Mouse (Mus musculus) heart, embryonic 15.5 days (tissue): ENCODE data around the gene Dhtkd1. TPM values are rescaled to one million over a fixed set of nuclear protein-coding genes. Genes with fewer than 3 reads are reported as not detected.

Experiments used
- ATAC-seq: fragments of 200-750 bp; cut with Nextera tagmentation; replicated peaks from 2 replicates; pipeline ENCODE4 v1.8.0; 2017; ENCODE audit warnings: low read depth, moderate TSS enrichment; ENCODE audit not compliant: insufficient number of reproducible peaks, insufficient read depth, low FRiP score
- H3K27ac ChIP-seq: fragments of 300-500 bp; sonication (generic); 2 replicates; pipeline ENCODE4 v1.5.1; 2015; ENCODE audit warnings: mild to moderate bottlenecking, inconsistent platforms
- H3K27me3 ChIP-seq: fragments of 300-500 bp; sonication (generic); 2 replicates; pipeline ENCODE4 v1.6.1; 2015; ENCODE audit warnings: inconsistent platforms
- H3K36me3 ChIP-seq: fragments of 300-500 bp; sonication (generic); 2 replicates; pipeline ENCODE4 v1.6.1; 2015; ENCODE audit warnings: mild to moderate bottlenecking, inconsistent platforms
- H3K4me1 ChIP-seq: fragments of 300-500 bp; sonication (generic); replicated peaks from 2 replicates; pipeline ENCODE4 v1.6.1; 2015; ENCODE audit warnings: inconsistent platforms
- H3K4me2 ChIP-seq: fragments of 300-500 bp; sonication (generic); 2 replicates; pipeline ENCODE4 v1.6.1; 2015; ENCODE audit warnings: inconsistent platforms, mild to moderate bottlenecking, moderate library complexity
- H3K4me3 ChIP-seq: fragments of 300-500 bp; sonication (generic); 2 replicates; pipeline ENCODE4 v1.5.1; 2015; ENCODE audit warnings: mild to moderate bottlenecking, inconsistent platforms
- H3K9ac ChIP-seq: fragments of 300-500 bp; sonication (generic); 2 replicates; pipeline ENCODE4 v1.6.1; 2015; ENCODE audit warnings: mild to moderate bottlenecking, inconsistent platforms
- H3K9me3 ChIP-seq: fragments of 300-500 bp; sonication (generic); replicated peaks from 2 replicates; pipeline ENCODE4 v1.6.1; 2016; ENCODE audit warnings: inconsistent platforms
- WGBS: fragments of 180-500 bp; shearing (Covaris S2); methylation state at CpG from one replicate; pipeline ENCODE4 v1.1.7; 2015; ENCODE audit warnings: mixed read lengths; 5-methylcytosine and 5-hydroxymethylcytosine counted together
- polyA plus RNA-seq: library from polyadenylated mRNA; unstranded; fragments of >200 nt; fragmentation: Nextera tagmentation; extraction: Ambion mirVana; gene quantifications from 2 replicates; pipeline ENCODE4 v1.2.1, GENCODE M21; 2015

The Dhtkd1 gene
- polyA plus RNA-seq, 1 experiment from 2014 or later, result 1.5 TPM

DNA sequence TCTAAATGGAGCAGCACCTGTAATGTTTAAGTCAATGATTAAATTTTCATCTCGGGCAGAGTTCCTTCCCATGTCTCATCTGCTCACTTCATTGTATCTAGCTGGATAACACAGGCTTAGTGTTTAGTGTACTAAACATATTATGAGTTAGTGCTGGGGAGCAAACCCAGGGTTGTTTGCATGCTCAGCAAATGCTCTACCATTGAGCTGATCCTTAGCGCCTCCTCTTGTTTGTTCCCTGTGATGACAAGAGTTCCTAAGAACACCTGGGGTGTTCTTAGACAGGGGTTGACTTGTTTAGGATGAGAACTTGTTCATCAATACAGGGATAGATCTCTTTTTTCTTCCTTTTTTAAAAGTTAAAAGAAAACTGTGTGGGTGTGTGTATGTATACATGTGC is 6.4 kb upstream of the Dhtkd1 start:
- WGBS, result 90% methylated on average over 2 of the region's 2 CpGs

DNA sequence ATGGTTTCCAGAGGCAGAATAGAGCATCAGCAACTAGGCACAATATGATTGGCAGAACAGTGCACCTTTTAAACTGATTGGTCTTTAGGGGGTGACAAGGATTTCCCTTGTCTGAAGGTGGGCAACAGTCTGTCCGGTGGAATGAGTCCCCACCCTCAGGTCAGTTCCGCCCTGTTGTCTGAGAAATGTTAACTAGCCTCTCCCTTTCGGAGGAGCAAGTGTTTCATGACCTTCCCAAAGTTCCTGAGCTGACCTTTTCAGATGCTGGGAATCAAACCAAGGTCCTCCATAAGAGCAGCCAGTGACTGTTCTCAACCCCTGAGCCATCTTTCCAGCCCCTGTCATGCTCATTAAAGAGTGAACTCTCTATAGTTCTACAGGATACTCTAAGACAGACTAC is 4.3 kb upstream of the Dhtkd1 start:
- Histone ChIP-seq H3K4me1 (peaks cover 4% of the 10 kb centered on the region; the same call in 1 of the 2 replicates), H3K4me3 (no peak overlapping the region), H3K27me3 (no peaks in the 10 kb centered on the region), H3K4me2 (no peak overlapping the region), H3K9ac (no peak overlapping the region), H3K36me3 (no peaks in the 10 kb centered on the region), H3K27ac (no peak overlapping the region), H3K9me3 (no peaks in the 10 kb centered on the region)
- 83% methylated on average over 3 of the region's 3 CpGs for WGBS
- ATAC-seq, result no peak

More for the DNA sequence above, 6.4 kb upstream of the Dhtkd1 start:
- Histone ChIP-seq H3K9ac (no peak overlapping the region), H3K9me3 (no peaks in the 10 kb centered on the region), H3K4me1 (peaks cover 11% of the 10 kb centered on the region), H3K27me3 (no peaks in the 10 kb centered on the region), H3K36me3 (no peaks in the 10 kb centered on the region), H3K4me3 (no peak overlapping the region), H3K4me2 (no peak overlapping the region), H3K27ac (no peak overlapping the region)
- ATAC-seq, result no peak

DNA sequence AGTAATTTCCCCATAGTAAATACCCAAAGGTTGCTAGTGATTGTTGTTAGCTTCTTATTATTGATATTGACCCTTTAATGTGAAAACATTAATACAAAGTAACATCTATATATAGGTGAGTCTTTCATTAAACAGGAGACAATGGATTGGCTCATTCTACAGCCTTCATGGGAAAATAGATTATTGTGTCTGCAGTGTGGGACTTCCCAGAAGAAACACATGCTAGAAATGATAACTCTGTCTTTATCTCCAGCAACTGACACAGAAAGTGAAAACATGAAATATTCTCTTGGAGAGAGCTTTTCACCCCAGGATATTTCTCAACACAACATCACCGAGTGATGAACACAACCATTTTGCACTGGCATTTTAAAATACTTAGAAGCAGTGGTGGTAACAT is 3.0 kb upstream of the Dhtkd1 start:
- no peak for ATAC-seq
- H3K9me3 ChIP-seq, result no peaks in the 10 kb centered on the region
- H3K36me3 ChIP-seq, result no peaks in the 10 kb centered on the region
- no peak overlapping the region for H3K4me2 ChIP-seq
- no peak overlapping the region for H3K4me3 ChIP-seq
- WGBS, result 65% methylated on average over 1 of the region's 1 CpGs
- H3K27ac ChIP-seq, result no peak overlapping the region
- peaks cover 4% of the 10 kb centered on the region; the same call in 1 of the 2 replicates for H3K4me1 ChIP-seq
- H3K27me3 ChIP-seq, result no peaks in the 10 kb centered on the region
- H3K9ac ChIP-seq, result no peak overlapping the region

DNA sequence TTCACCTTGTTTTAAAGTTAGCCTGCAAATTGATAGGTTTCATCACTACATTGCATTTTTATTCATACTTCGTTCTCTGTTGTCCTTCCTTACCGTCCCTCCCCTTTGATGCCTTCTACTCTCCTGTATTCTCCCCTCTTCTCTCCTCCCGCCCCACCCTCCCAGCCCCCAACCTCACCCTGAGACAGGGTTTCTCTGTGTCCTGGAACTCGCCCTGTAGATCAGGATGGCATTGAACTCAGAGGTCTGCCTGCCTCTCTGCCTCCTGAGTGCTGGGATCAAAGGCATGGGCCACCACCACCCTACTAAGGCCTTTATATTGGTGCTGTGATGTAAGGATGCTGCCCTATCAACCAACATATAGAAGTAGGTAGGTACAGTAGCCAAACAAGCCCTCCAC is 479 bp upstream of the Dhtkd1 start:
- Histone ChIP-seq H3K4me3 (peak overlapping the region; percentile 56), H3K4me1 (no peaks in the 10 kb centered on the region), H3K4me2 (peak overlapping the region; percentile 87), H3K9me3 (no peaks in the 10 kb centered on the region), H3K27ac (no peak overlapping the region), H3K9ac (no peak overlapping the region), H3K27me3 (no peaks in the 10 kb centered on the region), H3K36me3 (no peaks in the 10 kb centered on the region)
- 41% methylated on average over 4 of the region's 4 CpGs for WGBS
- no peak for ATAC-seq

DNA sequence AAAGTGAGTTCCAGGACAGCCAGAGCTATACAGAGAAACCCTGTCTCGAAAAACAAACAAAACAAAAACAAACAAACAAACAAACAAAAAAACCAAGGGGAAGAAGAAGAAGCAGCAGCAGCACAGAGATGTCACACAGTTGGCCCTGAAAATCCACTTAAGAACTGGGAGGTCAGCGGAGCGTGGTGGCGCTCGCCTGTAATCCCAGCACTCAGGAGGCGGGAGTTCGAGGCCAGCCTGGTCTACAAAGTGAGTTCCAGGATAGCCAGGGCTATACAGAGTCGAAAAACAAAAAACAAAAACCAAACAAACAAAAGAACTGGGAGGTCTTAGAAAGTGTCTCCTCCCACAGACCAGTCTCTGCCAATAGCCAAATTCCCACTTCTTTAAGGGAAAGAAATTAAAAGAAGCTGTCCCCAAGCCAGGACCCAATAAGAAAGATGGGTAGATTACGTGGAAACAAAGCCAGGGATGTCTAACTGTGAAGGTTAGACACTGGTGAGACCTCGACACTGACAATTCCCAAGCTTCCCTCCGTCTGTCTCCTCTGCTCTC is 654 bp downstream of the Dhtkd1 start:
- Histone ChIP-seq H3K9ac (peak overlapping the region; percentile 57), H3K4me2 (peak overlapping the region; percentile 87), H3K36me3 (no peaks in the 10 kb centered on the region), H3K4me3 (peak overlapping the region; percentile 56), H3K4me1 (no peaks in the 10 kb centered on the region), H3K27ac (no peak overlapping the region), H3K27me3 (no peaks in the 10 kb centered on the region), H3K9me3 (no peaks in the 10 kb centered on the region)
- WGBS, result 60% methylated on average over 11 of the region's 11 CpGs
- no peak for ATAC-seq

DNA sequence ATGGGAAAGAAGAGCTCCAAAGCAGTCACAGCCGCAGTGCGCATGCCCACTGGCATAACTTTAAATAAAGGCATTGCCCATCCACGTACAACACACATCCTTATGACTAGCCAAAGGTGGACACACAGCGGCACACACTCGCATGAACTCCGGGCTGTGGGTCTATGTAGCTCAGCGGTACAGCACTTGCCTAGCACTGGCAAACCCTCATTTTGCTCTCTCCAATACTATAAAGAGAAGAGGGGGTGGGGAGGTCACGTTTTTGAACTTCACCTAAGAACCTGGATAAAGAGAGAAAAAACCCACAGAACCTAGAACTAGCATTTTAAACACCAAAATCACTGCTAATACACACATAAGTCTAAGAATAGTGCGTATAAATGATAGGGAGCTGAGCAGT is 1.7 kb downstream of the Dhtkd1 start:
- Histone ChIP-seq H3K27ac (no peak overlapping the region), H3K9ac (no peak overlapping the region), H3K4me1 (no peaks in the 10 kb centered on the region), H3K36me3 (no peaks in the 10 kb centered on the region), H3K4me2 (no peak overlapping the region), H3K27me3 (no peaks in the 10 kb centered on the region), H3K4me3 (no peak overlapping the region), H3K9me3 (no peaks in the 10 kb centered on the region)
- no peak for ATAC-seq
- 89% methylated on average over 9 of the region's 9 CpGs for WGBS

DNA sequence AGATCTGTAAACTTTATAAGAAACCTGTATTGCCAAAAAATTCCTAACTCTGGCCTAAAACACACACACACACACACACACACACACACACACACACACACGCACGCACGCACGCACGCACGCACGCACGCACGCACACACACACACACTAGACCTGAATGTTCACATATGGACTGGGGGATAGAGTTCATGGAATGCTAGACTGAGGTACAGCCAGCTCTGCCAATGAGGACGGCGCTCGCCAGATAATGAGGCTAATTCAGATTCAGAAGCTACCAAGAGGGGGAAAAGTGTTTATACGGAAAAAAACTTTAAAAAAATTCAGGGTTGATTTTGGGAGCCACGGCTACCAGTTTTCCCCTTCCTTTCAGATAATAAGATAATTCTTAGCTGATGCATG is 2.7 kb downstream of the Dhtkd1 start:
- WGBS, result 91% methylated on average over 14 of the region's 14 CpGs
- no peak for ATAC-seq

DNA sequence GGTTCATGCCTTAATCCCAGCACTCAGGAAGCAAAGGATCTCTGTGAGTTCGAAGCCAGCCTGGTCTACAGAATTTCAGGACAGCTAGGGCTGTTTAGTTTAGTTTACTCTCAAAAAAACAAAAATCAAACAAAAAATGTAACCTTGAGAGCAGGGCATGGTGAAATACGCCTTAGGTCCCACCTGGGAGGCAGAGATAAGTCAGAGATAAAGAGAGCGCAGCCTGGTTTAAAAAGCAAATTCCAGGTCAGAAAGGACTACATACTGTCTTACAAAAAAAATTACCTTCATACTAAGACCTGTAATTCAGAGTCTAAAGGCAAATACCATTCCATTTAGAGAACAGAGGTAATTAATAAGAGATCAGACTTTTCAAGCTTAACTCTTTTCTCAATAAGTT is 3.3 kb downstream of the Dhtkd1 start:
- no peaks in the 10 kb centered on the region for H3K36me3 ChIP-seq
- H3K9ac ChIP-seq, result no peak overlapping the region
- 82% methylated on average over 3 of the region's 3 CpGs for WGBS
- no peaks in the 10 kb centered on the region for H3K27me3 ChIP-seq
- no peak for ATAC-seq
- H3K27ac ChIP-seq, result no peak overlapping the region
- no peak overlapping the region for H3K4me3 ChIP-seq
- H3K4me1 ChIP-seq, result no peaks in the 10 kb centered on the region
- H3K4me2 ChIP-seq, result no peak overlapping the region
- H3K9me3 ChIP-seq, result no peaks in the 10 kb centered on the region

More for the DNA sequence above, 2.7 kb downstream of the Dhtkd1 start:
- H3K4me2 ChIP-seq, result no peak overlapping the region
- H3K9me3 ChIP-seq, result no peaks in the 10 kb centered on the region
- H3K4me1 ChIP-seq, result no peaks in the 10 kb centered on the region
- no peak overlapping the region for H3K27ac ChIP-seq
- no peaks in the 10 kb centered on the region for H3K36me3 ChIP-seq
- no peaks in the 10 kb centered on the region for H3K27me3 ChIP-seq
- H3K9ac ChIP-seq, result no peak overlapping the region
- no peak overlapping the region for H3K4me3 ChIP-seq

DNA sequence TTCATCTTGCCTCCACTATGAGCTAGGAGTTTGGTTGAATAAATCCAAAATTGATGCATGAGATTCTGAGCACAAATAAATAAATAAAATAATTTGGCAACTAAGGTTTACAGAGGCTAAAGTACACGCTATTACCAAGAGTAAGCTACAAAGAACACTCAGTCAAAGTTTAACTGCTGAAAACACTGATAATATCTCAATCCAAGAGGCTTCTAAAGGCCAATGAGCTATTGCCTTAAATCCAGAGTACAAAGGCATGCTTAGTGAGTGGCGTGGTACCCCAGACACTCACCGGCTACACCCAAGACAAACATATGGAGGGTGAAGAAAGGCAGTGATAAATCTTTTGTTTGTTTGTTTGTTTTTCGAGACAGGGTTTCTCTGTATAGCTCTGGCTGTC is 6.0 kb downstream of the Dhtkd1 start:
- Histone ChIP-seq H3K27ac (no peak overlapping the region), H3K4me3 (no peak overlapping the region), H3K9ac (no peak overlapping the region), H3K4me2 (no peak overlapping the region), H3K9me3 (no peaks in the 10 kb centered on the region), H3K4me1 (no peaks in the 10 kb centered on the region), H3K36me3 (no peaks in the 10 kb centered on the region), H3K27me3 (no peaks in the 10 kb centered on the region)
- WGBS, result 80% methylated on average over 4 of the region's 4 CpGs
- no peak for ATAC-seq

DNA sequence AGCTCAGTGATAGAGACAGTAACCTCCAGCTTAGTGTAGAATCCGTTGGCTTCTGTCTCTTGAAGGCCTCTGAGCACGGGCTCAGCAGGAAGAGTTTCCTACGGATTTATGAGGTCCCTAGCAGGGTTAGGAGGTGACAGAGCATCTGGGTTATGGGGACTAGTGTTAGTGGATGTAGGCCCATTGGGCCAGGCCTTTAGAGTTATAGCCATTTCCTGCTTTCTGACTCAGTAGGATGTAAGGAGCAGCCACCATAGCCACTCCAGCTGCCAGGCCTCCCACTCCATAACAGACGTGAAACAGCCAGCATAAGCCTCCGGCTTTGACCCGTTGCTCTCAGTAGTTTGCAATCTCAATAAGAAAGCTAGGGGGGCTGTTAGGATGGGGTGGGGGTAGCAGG is 6.5 kb downstream of the Dhtkd1 start:
- H3K4me1 ChIP-seq, result no peaks in the 10 kb centered on the region
- no peaks in the 10 kb centered on the region for H3K9me3 ChIP-seq
- ATAC-seq, result no peak
- H3K27ac ChIP-seq, result no peak overlapping the region
- no peaks in the 10 kb centered on the region for H3K27me3 ChIP-seq
- no peaks in the 10 kb centered on the region for H3K36me3 ChIP-seq
- no peak overlapping the region for H3K9ac ChIP-seq
- no peak overlapping the region for H3K4me3 ChIP-seq
- 69% methylated on average over 6 of the region's 6 CpGs for WGBS
- H3K4me2 ChIP-seq, result no peak overlapping the region

DNA sequence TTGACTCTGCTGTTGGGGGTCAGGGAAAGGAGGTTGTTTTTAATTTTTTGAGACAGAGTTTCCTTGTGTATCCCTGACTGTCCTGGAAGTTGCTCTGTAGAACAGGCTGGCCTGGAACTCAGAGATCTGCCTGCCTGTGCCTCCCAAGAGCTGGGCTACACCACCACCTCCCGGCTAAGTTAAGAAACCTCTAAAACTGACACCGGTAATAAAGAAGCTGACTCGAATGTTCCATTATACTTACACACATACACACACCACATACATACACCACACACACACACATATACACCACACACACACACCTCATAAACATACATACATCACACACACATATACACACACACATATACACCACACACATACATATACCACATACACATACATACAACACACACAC is 7.7 kb downstream of the Dhtkd1 start:
- Histone ChIP-seq H3K27ac (no peak overlapping the region), H3K9ac (no peak overlapping the region), H3K4me2 (no peak overlapping the region), H3K36me3 (no peaks in the 10 kb centered on the region), H3K27me3 (no peaks in the 10 kb centered on the region), H3K4me1 (no peaks in the 10 kb centered on the region), H3K9me3 (no peaks in the 10 kb centered on the region), H3K4me3 (no peak overlapping the region)
- 88% methylated on average over 3 of the region's 3 CpGs for WGBS
- no peak for ATAC-seq

DNA sequence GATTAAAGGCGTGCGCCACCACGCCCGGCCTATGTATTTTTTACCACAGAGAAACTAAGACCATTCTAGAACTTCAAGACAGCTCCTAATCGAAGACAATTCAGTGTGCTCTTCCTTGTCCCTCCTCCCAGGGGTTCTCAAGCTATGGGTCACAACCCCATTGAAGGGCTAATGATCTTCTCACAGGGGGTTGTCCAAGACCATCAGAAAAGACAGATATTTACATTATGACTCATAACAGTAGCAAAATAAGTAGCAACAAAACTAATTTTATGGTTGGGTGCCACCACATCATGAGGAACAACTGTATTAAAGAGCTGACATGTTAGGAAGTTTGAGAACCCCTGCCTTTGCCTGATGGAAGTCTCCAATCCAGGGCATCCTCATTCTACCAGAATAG is 10.7 kb downstream of the Dhtkd1 start:
- 92% methylated on average over 5 of the region's 5 CpGs for WGBS
- no peak overlapping the region for H3K4me2 ChIP-seq
- ATAC-seq, result no peak
- H3K9ac ChIP-seq, result no peak overlapping the region
- H3K27me3 ChIP-seq, result no peaks in the 10 kb centered on the region
- no peak overlapping the region for H3K27ac ChIP-seq
- no peaks in the 10 kb centered on the region for H3K9me3 ChIP-seq
- H3K36me3 ChIP-seq, result no peaks in the 10 kb centered on the region
- H3K4me1 ChIP-seq, result no peaks in the 10 kb centered on the region
- no peak overlapping the region for H3K4me3 ChIP-seq
